Mouse (Mus musculus) T-cell, adult 2 months (primary cell): ENCODE data around the gene Dnal4.

Source experiments
- DNase-seq: peaks from one replicate; pipeline ENCODE4 v3.0.0; 2022; ENCODE audit warnings: low spot score

Dnal4 gene

GRCm38 (mm10) chr15:79800701-79801100, 23.1 kb upstream of the Dnal4 start:
- no peak for DNase-seq

GRCm38 (mm10) chr15:79798591-79798990, 20.9 kb upstream of the Dnal4 start:
- no peak for DNase-seq

GRCm38 (mm10) chr15:79797680-79798079, 20.0 kb upstream of the Dnal4 start:
- no peak for DNase-seq

GRCm38 (mm10) chr15:79797096-79797495, 19.4 kb upstream of the Dnal4 start:
- no peak for DNase-seq

GRCm38 (mm10) chr15:79796256-79796655, 18.6 kb upstream of the Dnal4 start:
- DNase-seq, result no peak

DNA sequence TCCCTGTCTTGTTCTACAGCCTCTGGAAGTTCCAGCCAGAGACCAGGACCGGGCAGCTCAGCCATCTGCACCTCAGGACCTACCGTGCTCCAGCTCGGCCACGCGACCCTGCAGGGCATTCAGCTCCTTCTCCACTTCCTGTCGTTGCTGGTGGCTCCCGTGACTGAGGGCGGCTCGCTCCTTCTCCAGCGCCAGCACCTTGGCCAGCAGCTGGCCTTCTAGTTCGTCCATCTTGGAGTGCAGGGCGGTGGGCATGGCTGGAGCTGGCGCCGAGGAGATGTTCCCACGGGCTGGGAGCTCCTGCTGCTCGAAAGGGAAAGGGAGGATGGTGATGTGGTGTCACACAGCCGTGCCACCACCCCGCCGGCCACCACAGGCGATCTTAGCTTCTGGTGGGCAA, 16.5 kb upstream of the Dnal4 start:
- DNase-seq, result no peak

GRCm38 (mm10) chr15:79793076-79793475, 15.4 kb upstream of the Dnal4 start:
- DNase-seq, result no peak

GRCm38 (mm10) chr15:79792455-79792854, 14.8 kb upstream of the Dnal4 start:
- DNase-seq, result no peak

- peak; percentile 15 for DNase-seq
Observed at GRCm38 (mm10) chr15:79791502-79791901, 13.9 kb upstream of the Dnal4 start.

DNA sequence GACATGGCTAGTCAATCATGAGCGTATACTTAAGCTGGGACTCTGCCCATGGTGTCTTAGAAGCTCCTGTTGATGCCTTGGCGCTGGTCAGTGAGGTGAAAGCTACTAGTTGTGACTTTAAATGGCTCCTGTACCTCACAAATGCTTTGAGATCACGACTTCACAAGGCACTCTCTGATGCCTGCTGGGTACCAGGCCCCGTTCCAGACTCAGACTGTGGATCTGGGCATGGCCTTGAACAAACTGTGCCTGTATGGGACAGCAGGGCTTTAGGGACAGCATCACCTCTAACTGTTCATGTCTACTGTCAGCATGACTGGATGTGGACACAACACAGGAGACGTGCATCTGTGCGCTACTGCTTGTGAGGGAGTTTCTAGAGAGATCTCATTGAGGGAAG, 13.3 kb upstream of the Dnal4 start:
- DNase-seq, result no peak

DNA sequence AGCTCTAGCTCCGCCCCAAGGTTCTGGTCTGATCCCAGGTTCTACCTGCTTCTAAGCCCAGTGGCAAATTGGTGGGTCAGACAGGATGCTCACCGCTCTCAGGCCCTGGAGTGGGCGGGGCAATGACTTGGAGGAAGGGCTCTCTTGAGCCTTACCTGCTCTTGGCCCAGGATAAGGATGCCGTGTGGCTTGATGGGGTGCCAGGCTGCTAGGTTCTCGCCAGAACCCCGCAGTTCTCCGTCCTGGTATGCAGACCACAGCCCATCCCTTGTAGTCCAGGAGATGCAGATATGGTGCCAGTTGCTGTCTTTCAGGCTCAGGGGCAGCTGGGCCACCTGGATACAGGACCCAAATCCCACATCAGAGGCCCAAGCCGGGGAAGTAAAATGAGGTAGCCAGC, 12.5 kb upstream of the Dnal4 start:
- DNase-seq, result no peak

GRCm38 (mm10) chr15:79787815-79788214, 10.2 kb upstream of the Dnal4 start:
- DNase-seq, result no peak

- DNase-seq, result no peak
Observed at GRCm38 (mm10) chr15:79785056-79785455, 7.4 kb upstream of the Dnal4 start.

GRCm38 (mm10) chr15:79775662-79776061, 2.0 kb downstream of the Dnal4 start:
- no peak for DNase-seq

DNA sequence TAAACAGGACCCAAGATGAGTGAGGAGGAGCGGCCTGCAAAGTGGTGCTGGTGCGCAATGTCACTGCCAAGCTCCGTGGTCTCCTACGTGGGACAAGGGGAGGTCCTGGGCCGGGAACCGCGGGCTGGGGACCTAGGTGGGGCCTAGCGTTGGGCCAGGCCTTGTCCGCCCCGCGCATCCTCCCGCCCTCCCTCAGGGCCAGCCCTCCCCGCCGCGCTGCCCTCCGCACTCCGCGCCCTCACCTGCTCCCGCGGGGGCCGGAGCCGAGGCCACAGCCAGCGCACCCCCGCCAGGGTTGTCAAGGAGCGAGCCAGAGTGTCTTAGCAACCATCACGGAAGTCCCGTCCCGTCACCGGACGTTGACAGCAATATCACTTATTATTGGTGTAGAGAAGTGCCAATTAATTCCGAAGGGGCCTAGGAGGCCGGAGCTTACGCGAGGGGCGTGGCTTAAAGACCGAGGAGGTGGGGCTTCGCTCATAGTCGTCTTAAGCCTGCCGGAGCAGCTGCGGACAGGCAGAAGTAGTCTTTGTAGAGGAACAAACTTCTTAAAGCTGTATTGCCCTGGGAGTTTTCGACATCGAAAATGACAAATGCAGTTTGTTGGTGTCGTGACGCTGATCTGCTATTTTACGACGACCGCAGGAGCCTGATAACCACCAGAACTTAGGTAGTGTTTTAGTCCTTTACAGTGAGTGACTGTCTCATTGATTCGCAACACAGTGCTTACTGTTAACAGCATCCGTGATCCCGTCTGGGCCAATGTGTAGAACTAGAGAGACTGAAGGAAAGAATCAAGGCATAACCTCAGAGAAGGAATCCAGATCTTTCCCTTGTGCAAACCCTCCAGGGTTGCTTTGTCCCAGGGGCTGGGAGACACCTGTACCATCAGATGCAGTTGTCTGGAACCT, 3.3 kb downstream of the Dnal4 start:
- DNase-seq, result peak; percentile 97

DNA sequence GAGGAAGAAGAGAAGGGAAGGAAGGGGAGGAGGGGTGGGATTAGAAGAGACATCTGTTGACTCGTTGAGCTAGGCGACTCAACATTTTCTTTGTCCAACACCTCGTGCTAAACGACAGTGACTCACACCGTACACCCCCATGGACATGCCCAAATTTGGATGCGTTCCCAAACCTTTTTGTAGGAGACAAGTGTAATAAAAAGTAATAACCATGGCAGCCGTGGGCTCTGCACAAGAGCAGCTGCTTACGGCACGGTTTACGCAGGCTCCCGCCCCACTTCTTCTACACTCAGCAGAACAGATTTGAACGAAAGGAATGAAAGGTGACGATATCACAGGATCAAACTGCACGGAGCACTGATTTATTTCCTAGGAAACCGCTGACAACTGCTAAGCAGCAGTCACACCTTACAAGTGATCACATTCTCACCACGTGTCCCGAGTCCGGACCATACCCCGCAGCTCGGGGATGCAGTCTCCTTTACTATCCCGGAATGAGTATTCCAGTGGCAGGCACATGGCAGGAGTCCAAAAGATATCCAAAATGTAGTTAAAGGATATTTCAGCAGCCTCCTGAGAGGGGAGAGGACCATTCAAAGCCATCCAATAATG, 6.9 kb downstream of the Dnal4 start:
- DNase-seq, result no peak

GRCm38 (mm10) chr15:79768302-79768701, 9.3 kb downstream of the Dnal4 start:
- DNase-seq, result no peak

GRCm38 (mm10) chr15:79767327-79767961, 10.2 kb downstream of the Dnal4 start:
- DNase-seq, result no peak

DNA sequence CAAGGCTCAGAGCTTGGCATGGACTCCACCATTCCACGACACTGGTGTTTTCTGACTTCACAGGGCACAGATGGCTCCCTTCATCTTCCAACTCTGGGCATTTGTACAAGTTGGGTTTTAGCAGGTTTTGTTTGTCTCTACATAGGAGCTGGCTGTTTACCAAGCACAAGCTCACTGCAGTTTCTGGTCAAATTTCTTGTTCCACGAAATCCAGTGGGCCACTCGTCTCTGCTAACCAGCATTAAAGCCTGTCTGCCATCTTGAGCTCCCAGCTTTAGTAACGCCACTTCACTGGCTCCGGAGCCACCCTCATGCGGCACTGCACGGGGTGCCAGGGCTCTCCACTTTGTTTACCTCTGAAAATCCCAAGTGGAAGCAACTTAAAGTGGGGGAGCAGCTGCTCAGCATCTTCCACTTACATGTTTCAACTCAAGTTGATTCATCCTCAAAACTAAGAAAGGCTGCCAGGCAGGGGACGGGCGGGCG, 11.0 kb downstream of the Dnal4 start:
- DNase-seq, result no peak

DNA sequence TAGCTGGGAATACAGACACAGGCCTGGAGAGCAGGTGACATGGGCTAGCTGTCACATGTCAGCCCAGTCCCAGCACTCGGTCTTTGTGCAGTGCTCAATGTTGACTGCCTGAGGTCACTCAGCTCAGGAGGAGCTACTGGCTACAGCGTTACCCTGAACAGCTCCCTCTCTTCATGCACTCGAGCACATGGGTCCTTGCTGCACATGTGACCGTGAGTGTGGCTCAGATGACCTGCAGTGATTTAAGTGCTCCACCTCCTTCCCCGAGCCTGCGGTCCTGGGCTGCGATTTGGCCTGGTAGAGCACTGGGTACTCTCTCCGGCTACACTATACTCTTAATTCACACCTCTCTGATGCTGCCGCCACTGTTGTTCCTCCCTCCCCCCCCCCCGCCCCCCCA, 11.5 kb downstream of the Dnal4 start:
- no peak for DNase-seq

GRCm38 (mm10) chr15:79765361-79765760, 12.3 kb downstream of the Dnal4 start:
- no peak for DNase-seq

GRCm38 (mm10) chr15:79764539-79765267, 12.9 kb downstream of the Dnal4 start:
- DNase-seq, result no peak
